Mouse (Mus musculus) liver, embryonic 13.5 days (tissue): ENCODE results near the gene Clstn1. TPM values are rescaled to one million over a fixed set of nuclear protein-coding genes. Genes with fewer than 3 reads are reported as not detected.

Experiments used
- ATAC-seq: fragments of 200-750 bp; cut with Nextera tagmentation; 2 replicates; pipeline ENCODE4 v1.8.0; 2017; ENCODE audit warnings: low read depth, mild to moderate bottlenecking, moderate number of reproducible peaks, moderate library complexity
- DNase-seq: peaks from one replicate; pipeline ENCODE4 v3.0.0; 2022
- H3K27ac ChIP-seq: fragments of 300-500 bp; sonication (generic); 2 replicates; pipeline ENCODE4 v1.5.1; 2015; ENCODE audit warnings: moderate library complexity, mild to moderate bottlenecking, inconsistent platforms
- H3K27me3 ChIP-seq: fragments of 300-500 bp; sonication (generic); 2 replicates; pipeline ENCODE4 v1.6.1; 2015; ENCODE audit warnings: mild to moderate bottlenecking, inconsistent platforms
- H3K36me3 ChIP-seq: fragments of 300-500 bp; sonication (generic); 2 replicates; pipeline ENCODE4 v1.6.1; 2015; ENCODE audit warnings: mild to moderate bottlenecking, inconsistent platforms
- H3K4me1 ChIP-seq: fragments of 300-500 bp; sonication (generic); replicated peaks from 2 replicates; pipeline ENCODE4 v1.6.1; 2015; ENCODE audit warnings: inconsistent platforms
- H3K4me2 ChIP-seq: fragments of 300-500 bp; sonication (generic); 2 replicates; pipeline ENCODE4 v1.6.1; 2015; ENCODE audit warnings: inconsistent platforms, mild to moderate bottlenecking, moderate library complexity
- H3K4me3 ChIP-seq: fragments of 300-500 bp; sonication (generic); replicated peaks from 2 replicates; pipeline ENCODE4 v1.5.1; 2015; ENCODE audit warnings: mild to moderate bottlenecking, inconsistent platforms
- H3K9ac ChIP-seq: fragments of 300-500 bp; sonication (generic); 2 replicates; pipeline ENCODE4 v1.6.1; 2015; ENCODE audit warnings: mild to moderate bottlenecking, inconsistent platforms
- H3K9me3 ChIP-seq: fragments of 300-500 bp; sonication (generic); replicated peaks from 2 replicates; pipeline ENCODE4 v1.6.1; 2016; ENCODE audit warnings: inconsistent platforms
- WGBS: fragments of 180-500 bp; shearing (Covaris S2); methylation state at CpG from one replicate; pipeline ENCODE4 v1.1.7; 2015; ENCODE audit not compliant: insufficient replicate concordance; 5-methylcytosine and 5-hydroxymethylcytosine counted together
- polyA plus RNA-seq: library from polyadenylated mRNA; unstranded; fragments of >200 nt; fragmentation: Nextera tagmentation; extraction: Ambion mirVana; gene quantifications from 2 replicates; pipeline ENCODE4 v1.2.1, GENCODE M21; 2015

Clstn1 gene
- polyA plus RNA-seq, 1 experiment from 2014 or later = 2.6 TPM

DNA sequence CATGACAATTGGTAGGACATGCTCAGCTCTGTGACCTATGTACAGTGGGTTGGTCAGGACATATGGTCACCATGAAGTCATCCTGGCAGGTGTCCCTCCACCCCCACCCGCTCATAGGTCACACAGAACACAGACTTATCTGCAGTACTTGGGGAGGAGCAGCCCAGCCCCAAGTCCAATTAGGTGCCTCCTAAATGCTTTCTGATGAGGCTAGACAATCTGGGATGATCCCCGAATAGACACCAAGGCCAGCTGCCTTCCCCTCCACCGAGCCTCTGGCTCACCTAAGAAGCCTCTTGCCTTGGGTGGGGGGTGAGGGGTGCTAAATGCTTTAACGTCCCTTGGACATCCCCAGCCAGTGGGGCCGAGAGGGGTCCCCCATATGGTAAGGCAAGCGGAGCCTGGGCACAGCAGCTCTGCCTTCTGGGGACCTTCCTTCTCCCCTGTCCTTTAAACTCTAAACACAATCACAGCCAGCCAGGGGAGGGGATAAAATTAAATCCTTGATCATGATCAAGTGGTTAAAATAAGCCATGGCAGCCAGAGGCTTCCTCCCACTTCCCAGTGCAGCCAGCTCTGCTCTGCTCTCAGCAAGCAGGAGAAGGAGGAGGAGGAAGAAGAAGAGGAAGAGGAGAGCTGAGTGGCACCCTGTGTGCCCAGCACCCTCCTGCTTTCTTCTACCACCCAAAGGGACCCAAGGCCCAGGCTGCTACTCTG lies 16.3 kb upstream of the Clstn1 start:
- Histone ChIP-seq H3K4me2 (no peak overlapping the region), H3K36me3 (no peaks in the 10 kb centered on the region), H3K27me3 (peaks cover 19% of the 10 kb centered on the region; the same call in 1 of the 2 replicates), H3K4me1 (peaks cover 14% of the 10 kb centered on the region), H3K9ac (no peak overlapping the region), H3K9me3 (no peaks in the 10 kb centered on the region), H3K4me3 (no peak overlapping the region), H3K27ac (no peak overlapping the region)
- DNase-seq (no peak), ATAC-seq (no peak)
- 61% methylated on average over 6 of the region's 6 CpGs for WGBS

DNA sequence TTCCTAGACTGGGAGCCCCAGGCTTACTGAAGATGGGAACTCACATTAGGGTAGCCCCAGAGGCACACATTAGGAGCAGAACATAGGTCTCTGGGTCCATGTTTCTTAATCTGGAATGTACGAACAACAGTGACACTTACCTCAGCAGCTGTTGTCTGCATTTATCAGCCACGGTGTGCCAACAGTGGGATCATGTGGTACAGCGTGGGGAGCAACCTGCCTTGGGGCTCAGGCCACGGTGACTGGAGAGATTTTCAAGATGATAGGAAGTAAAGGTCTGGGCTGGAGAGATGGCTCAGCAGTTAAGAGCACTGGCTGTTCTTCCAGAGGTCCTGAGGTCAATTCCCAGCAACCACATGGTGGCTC lies 15.8 kb upstream of the Clstn1 start:
- no peak for DNase-seq
- ATAC-seq = no peak
- WGBS = 33% methylated on average over 4 of the region's 4 CpGs
- Histone ChIP-seq H3K27me3 (peaks cover 19% of the 10 kb centered on the region; the same call in 1 of the 2 replicates), H3K4me2 (no peak overlapping the region), H3K4me3 (no peak overlapping the region), H3K4me1 (peaks cover 14% of the 10 kb centered on the region), H3K27ac (no peak overlapping the region), H3K9ac (no peak overlapping the region), H3K36me3 (no peaks in the 10 kb centered on the region), H3K9me3 (no peaks in the 10 kb centered on the region)

GRCm38 (mm10) chr4:149571209-149571608 lies 15.1 kb upstream of the Clstn1 start:
- H3K27ac ChIP-seq = no peak overlapping the region
- no peaks in the 10 kb centered on the region for H3K9me3 ChIP-seq
- ATAC-seq (no peak), DNase-seq (no peak)
- no peak overlapping the region for H3K4me3 ChIP-seq
- peaks cover 14% of the 10 kb centered on the region for H3K4me1 ChIP-seq
- H3K9ac ChIP-seq = no peak overlapping the region
- no peak overlapping the region for H3K4me2 ChIP-seq
- WGBS = 49% methylated on average over 5 of the region's 5 CpGs
- H3K36me3 ChIP-seq = no peaks in the 10 kb centered on the region
- H3K27me3 ChIP-seq = peaks cover 21% of the 10 kb centered on the region; the same call in 1 of the 2 replicates

GRCm38 (mm10) chr4:149571651-149572149 lies 14.6 kb upstream of the Clstn1 start:
- Histone ChIP-seq H3K9ac (no peak overlapping the region), H3K4me1 (peaks cover 14% of the 10 kb centered on the region), H3K4me2 (no peak overlapping the region), H3K27ac (no peak overlapping the region), H3K9me3 (no peaks in the 10 kb centered on the region), H3K36me3 (no peaks in the 10 kb centered on the region), H3K4me3 (no peak overlapping the region), H3K27me3 (peaks cover 26% of the 10 kb centered on the region; the same call in 1 of the 2 replicates)
- no peak for DNase-seq
- no peak for ATAC-seq
- WGBS = 41% methylated on average over 8 of the region's 8 CpGs

GRCm38 (mm10) chr4:149572446-149572845 lies 13.8 kb upstream of the Clstn1 start:
- 53% methylated on average over 5 of the region's 9 CpGs for WGBS

DNA sequence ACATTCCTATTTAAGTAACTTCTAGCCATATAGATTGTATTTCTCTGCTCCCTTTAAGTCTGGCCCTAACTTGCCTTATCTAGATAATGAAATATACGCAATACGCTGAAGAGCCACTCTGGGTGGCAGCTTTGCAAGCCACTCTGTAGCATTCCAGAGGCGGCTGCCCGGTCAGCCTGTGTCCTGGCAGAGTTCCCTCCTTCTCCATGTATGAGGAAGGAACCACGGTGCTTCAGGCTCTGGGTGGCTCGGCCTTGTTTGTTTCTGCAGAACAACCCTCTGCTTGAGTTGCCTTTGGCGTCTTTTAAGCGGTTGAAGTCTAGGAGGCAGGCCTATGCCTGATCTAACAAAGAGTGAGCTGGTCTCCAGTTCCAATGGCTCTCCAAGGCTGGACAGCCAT lies 13.4 kb upstream of the Clstn1 start:
- WGBS = 67% methylated on average over 8 of the region's 8 CpGs
- H3K4me2 ChIP-seq = no peak overlapping the region
- DNase-seq (no peak), ATAC-seq (no peak)
- no peak overlapping the region for H3K27ac ChIP-seq
- H3K4me3 ChIP-seq = no peak overlapping the region
- H3K9ac ChIP-seq = no peak overlapping the region
- H3K9me3 ChIP-seq = no peaks in the 10 kb centered on the region
- H3K36me3 ChIP-seq = no peaks in the 10 kb centered on the region
- H3K4me1 ChIP-seq = peaks cover 4% of the 10 kb centered on the region
- H3K27me3 ChIP-seq = peaks cover 27% of the 10 kb centered on the region; the same call in 1 of the 2 replicates

More at GRCm38 (mm10) chr4:149572446-149572845, 13.8 kb upstream of the Clstn1 start:
- no peak for ATAC-seq
- H3K4me1 ChIP-seq = peaks cover 8% of the 10 kb centered on the region
- H3K4me3 ChIP-seq = no peak overlapping the region
- peaks cover 27% of the 10 kb centered on the region; the same call in 1 of the 2 replicates for H3K27me3 ChIP-seq
- H3K4me2 ChIP-seq = no peak overlapping the region
- no peak overlapping the region for H3K9ac ChIP-seq
- no peaks in the 10 kb centered on the region for H3K36me3 ChIP-seq
- no peaks in the 10 kb centered on the region for H3K9me3 ChIP-seq
- H3K27ac ChIP-seq = no peak overlapping the region
- DNase-seq = no peak

- no peaks in the 10 kb centered on the region for H3K36me3 ChIP-seq
- no peaks in the 10 kb centered on the region for H3K4me1 ChIP-seq
- no peaks in the 10 kb centered on the region for H3K9me3 ChIP-seq
- no peak overlapping the region for H3K4me2 ChIP-seq
- no peak overlapping the region for H3K9ac ChIP-seq
- H3K4me3 ChIP-seq = no peak overlapping the region
- H3K27ac ChIP-seq = no peak overlapping the region
- ATAC-seq = no peak
- H3K27me3 ChIP-seq = peaks cover 40% of the 10 kb centered on the region
- no peak for DNase-seq
- WGBS = 57% methylated on average over 14 of the region's 14 CpGs
These were observed 11.9 kb upstream of the Clstn1 start for GRCm38 (mm10) chr4:149574391-149574821.

DNA sequence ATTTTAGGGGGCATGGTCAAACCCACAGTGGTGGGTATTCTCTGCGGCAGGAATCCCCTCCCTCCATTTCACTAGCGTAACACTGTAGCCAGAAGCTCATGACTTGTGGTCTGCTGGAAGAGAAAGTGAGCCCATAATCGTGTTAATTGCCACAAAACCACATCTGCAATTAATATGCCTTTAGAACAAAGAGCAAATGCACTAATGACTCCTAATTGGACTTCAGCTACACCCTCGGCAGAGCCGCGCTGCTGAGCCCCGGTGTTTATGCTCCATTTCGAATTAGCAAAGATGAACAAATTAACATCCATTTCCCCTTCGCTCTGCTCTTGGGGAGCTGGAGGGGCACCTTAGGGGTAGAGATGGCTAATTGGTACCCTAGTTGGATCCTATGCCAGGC lies 10.2 kb upstream of the Clstn1 start:
- ATAC-seq (no peak), DNase-seq (no peak)
- H3K4me2 ChIP-seq = no peak overlapping the region
- H3K27me3 ChIP-seq = peaks cover 40% of the 10 kb centered on the region
- H3K4me3 ChIP-seq = no peak overlapping the region
- 81% methylated on average over 9 of the region's 9 CpGs for WGBS
- H3K27ac ChIP-seq = no peak overlapping the region
- no peak overlapping the region for H3K9ac ChIP-seq
- no peaks in the 10 kb centered on the region for H3K4me1 ChIP-seq
- no peaks in the 10 kb centered on the region for H3K9me3 ChIP-seq
- H3K36me3 ChIP-seq = no peaks in the 10 kb centered on the region

DNA sequence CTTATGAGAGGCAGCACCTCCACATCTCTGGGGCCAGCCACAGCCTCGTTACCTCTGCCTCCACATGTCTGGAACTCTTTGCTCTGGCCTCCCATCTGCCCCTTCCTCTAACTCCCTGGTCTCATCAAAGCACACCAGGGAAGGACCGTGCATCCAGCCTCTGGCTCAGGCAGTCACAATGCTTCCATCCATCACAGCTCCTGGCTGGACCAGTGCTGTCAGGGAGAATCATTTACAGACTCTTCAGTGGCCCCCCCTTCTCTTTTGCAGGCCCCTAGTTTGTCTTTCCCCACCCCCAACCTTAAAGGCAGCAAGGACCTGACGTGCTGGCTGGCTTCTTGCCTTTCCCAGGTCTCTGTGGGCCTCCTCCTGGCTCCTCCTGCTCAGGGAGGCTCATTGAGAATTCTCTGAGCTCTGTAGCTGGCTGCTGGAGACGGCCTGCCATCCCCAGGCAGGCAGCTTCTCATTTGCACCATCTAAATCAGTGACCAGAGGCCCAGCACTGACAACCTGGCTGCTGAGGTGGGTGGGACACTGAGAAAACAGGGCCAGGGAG lies 9.2 kb upstream of the Clstn1 start:
- H3K4me2 ChIP-seq = no peak overlapping the region
- no peak overlapping the region for H3K27ac ChIP-seq
- H3K36me3 ChIP-seq = no peaks in the 10 kb centered on the region
- 32% methylated on average over 4 of the region's 4 CpGs for WGBS
- H3K9ac ChIP-seq = no peak overlapping the region
- peaks cover 37% of the 10 kb centered on the region for H3K27me3 ChIP-seq
- H3K4me1 ChIP-seq = no peaks in the 10 kb centered on the region
- no peaks in the 10 kb centered on the region for H3K9me3 ChIP-seq
- DNase-seq = no peak
- no peak overlapping the region for H3K4me3 ChIP-seq
- ATAC-seq = no peak

- ATAC-seq (no peak), DNase-seq (no peak)
- H3K4me1 ChIP-seq = no peaks in the 10 kb centered on the region
- H3K27ac ChIP-seq = no peak overlapping the region
- no peak overlapping the region for H3K4me3 ChIP-seq
- 59% methylated on average over 13 of the region's 13 CpGs for WGBS
- peaks cover 38% of the 10 kb centered on the region for H3K27me3 ChIP-seq
- no peak overlapping the region for H3K9ac ChIP-seq
- H3K36me3 ChIP-seq = no peaks in the 10 kb centered on the region
- no peaks in the 10 kb centered on the region for H3K9me3 ChIP-seq
- H3K4me2 ChIP-seq = no peak overlapping the region
These were observed 8.1 kb upstream of the Clstn1 start for GRCm38 (mm10) chr4:149578085-149578681.

DNA sequence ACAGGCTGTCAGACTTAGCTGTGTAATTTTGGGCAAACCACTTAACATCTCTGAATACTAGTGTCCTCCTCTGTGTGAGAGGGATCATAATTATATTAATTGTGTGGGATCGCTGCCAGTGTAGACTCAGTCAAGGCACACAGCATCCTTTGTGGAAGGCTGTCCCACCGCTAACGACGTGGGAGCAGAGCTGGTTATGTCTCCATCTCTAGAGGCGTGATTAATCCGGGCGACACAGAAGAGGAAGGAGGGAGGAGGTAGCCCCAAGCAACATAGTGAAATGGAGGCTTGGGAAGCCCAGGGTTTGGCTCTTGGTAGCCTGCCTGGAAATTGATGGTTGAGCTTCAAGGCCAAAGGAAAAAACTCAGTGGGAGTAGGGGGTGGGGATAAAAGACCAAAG lies 7.4 kb upstream of the Clstn1 start:
- H3K9me3 ChIP-seq = no peaks in the 10 kb centered on the region
- no peak for DNase-seq
- H3K4me3 ChIP-seq = no peak overlapping the region
- no peak overlapping the region for H3K4me2 ChIP-seq
- ATAC-seq = no peak
- no peak overlapping the region for H3K27ac ChIP-seq
- no peak overlapping the region for H3K9ac ChIP-seq
- H3K4me1 ChIP-seq = no peaks in the 10 kb centered on the region
- H3K36me3 ChIP-seq = no peaks in the 10 kb centered on the region
- 56% methylated on average over 7 of the region's 7 CpGs for WGBS
- H3K27me3 ChIP-seq = peaks cover 42% of the 10 kb centered on the region
